Mouse (Mus musculus) T-helper 1 cell (primary cell): ENCODE measurements at regions not wholly inside any gene's neighbourhood (a gene's known extent, or its start where the extent isn't known, plus 50 kb on each side); places are given as distances from the start of the nearest gene placed in this dataset.

Experiments used
- in situ Hi-C: fragments of 300-600 bp; cut with MboI, MseI; formaldehyde crosslinking; loops from one replicate; pipeline ENCODE4 v1.15.1; 2025; ENCODE audit warnings: high pct_unique_total_duplicates

DNA sequence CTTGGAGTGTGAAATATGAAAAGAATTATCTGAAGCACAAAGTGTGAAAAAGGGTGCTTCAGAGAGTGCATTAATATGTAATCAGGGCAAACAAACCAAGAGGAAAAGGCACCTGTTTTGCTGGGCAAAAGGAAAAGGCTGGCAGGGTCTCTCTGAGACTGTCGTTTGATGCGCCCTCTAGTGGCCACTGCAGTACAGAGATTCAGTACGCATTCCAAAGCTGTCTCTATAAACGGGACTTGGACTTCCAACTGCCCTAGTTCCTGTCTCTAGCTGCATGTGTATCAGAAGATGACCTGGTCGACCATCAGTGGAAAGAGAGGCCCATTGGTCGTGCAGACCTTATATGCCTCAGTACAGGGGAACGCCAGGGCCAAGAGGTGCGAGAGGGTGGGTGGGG, 58.7 kb upstream of the D16Ertd472e start:
- in situ Hi-C loops: loop anchor here (5.0 kb wide), 1 partner anchor 183 kb away; no protein-coding TSS in a partner anchor

DNA sequence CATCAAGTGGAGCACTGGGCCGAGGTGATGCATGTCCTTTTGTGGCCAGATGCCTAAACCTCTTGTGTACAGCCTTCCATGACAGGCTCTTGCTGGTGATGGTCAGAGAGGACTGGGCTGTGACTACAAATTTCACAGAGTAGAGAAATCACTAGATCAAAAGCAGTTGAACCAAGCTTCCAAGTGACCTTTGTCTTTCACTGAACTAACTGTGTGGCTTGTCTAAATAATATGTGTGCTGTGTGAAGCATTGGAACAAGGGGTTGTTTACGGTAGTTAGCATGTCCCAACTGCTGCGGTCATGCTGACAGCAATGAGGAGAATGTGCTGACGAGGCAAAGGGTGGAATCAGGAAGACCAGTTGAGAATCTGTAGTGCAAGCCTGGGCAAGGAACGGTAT, 55.3 kb upstream of the D16Ertd472e start:
- in situ Hi-C loops: no loop called here

DNA sequence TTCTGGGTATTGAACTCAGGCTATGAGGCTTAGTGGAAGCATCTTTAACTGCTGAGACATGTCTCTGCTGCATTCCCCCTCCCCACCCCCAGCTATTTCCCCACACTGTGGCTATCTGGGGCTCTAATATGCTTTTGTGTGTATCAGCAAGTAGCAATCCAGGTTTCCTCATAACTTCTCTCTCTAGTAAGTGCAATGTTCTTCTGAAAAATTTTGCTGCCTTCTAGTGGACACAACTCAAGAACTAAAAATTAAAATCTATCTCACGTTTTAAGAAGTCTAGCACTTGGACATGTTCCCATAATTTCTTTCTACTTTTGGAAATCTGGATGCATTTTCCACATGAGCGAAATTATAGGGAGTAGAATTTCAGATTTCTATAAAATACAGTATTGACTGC, 50.3 kb upstream of the D16Ertd472e start:
- in situ Hi-C loops: no loop called here
